Mouse (Mus musculus) cerebellum, postnatal 10 days (tissue): ENCODE measurements around the gene Ryk.
"Not testable (repeated sequence)": the region's sequence is repeated elsewhere in the genome, so short reads cannot be mapped to it uniquely, and the experiment has no call there.

Source experiments
- DNase-seq, 2 experiments: peaks; one replicate each; pipeline ENCODE4 v3.0.0; 2021; ENCODE audit warnings: mixed read lengths in 2 of 2

Ryk gene

GRCm38 (mm10) chr9:102907521-102908246 is 73.0 kb downstream of the Ryk start:
- DNase-seq, result no peak

DNA sequence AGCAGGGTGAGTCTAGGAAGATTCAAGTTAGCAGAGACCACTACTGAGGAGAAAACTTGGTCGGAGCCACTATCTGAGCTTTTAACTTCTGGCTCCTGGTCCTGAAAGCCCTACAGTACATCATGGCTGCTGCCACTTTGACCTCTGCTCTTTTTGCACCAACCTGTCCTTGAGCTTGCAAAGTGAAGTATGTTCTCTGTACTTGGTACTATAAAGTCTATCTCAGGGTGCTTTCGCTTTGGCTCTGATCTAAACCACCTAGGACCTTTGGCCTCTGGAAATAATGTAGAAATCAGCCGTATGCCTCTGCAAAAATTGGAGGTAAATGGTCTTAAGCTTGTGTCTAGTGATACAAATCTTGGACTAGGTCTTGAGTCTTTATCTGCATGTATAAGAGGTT is 76.8 kb downstream of the Ryk start:
- DNase-seq, result no peak

GRCm38 (mm10) chr9:102912516-102913035 is 77.9 kb downstream of the Ryk start:
- DNase-seq, result no peak

- DNase-seq, result not testable (repeated sequence)
These were observed 78.9 kb downstream of the Ryk start for GRCm38 (mm10) chr9:102913597-102913996.

- DNase-seq, result peak in 1 of 2 experiments; percentile 28
These were observed 79.9 kb downstream of the Ryk start for GRCm38 (mm10) chr9:102914583-102914982.

- DNase-seq, result no peak
These were observed 80.7 kb downstream of the Ryk start for GRCm38 (mm10) chr9:102915292-102915854.

GRCm38 (mm10) chr9:102916076-102916475 is 81.4 kb downstream of the Ryk start:
- DNase-seq, result no peak

- peak in 1 of 2 experiments; percentile 11 for DNase-seq
These were observed 82.9 kb downstream of the Ryk start for GRCm38 (mm10) chr9:102917532-102918129.

DNA sequence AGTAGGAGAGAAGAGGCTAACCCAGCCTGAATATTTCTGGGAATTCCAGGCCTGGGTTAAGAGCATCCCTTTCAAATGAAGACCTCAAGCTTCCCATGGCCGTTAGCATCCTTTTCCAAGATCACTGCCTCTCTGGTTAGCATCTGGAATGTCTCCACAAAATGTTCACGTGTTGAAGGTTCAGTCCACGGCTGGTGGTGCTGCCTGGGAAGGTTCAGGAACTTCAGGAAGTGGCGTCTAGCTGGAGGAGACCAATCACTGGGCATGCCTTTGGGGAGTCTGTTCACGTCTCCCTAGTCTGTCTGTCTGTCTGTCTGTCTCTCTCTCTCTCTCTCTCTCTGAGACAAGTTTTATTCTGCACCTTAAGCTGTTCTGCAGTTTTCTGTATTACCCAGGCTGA is 84.8 kb downstream of the Ryk start:
- no peak for DNase-seq

- DNase-seq, result no peak
These were observed 87.1 kb downstream of the Ryk start for GRCm38 (mm10) chr9:102921791-102922190.

DNA sequence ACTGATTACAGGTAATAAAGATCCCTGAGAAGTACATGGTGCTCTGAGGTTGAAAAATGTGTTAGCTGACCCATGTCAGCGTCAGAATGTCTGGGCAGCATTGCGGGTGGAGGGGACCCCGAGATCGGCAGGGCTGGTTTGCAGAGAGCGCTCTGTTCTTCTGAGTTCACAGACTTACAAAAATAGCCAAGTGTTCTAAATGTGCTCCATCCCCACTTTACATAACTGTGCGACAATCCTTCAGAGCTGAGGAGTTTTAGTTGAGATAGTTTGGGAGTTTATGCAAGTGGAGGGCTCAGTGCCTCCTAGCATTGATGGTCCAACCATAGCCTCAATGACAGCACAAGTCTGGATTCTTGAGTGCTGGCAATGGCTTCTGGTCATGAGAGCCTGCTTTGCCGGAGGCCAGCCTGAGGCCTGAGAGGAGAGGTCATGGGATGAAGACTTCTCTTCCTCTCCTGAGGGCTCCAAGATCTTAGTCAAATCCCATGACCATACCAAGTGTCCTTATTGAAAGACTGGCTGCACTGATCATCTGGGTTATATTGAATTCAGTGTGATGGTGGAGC is 88.2 kb downstream of the Ryk start:
- DNase-seq, result no peak

DNA sequence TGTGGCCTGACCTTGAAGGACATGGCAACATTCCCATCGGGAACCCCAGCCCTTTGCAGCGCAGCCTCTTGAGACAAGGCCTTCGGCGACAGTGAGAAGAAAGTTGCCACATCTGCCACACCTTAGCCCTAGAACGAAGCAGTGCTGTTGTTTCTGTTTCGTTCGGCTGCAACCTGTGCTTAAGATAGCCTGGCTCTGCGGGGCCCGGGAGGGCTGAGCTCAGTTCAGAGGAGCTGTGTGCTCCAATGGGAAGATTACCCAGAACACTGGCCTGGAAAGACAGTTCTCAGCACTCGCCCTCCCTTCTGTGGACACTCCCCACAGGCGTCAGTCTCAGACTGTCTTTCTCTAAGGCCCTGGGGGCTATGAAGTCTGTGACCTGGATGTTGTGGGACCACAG is 89.1 kb downstream of the Ryk start:
- no peak for DNase-seq

GRCm38 (mm10) chr9:102924627-102925316 is 90.1 kb downstream of the Ryk start:
- peak; percentile 20 to 21 for DNase-seq

DNA sequence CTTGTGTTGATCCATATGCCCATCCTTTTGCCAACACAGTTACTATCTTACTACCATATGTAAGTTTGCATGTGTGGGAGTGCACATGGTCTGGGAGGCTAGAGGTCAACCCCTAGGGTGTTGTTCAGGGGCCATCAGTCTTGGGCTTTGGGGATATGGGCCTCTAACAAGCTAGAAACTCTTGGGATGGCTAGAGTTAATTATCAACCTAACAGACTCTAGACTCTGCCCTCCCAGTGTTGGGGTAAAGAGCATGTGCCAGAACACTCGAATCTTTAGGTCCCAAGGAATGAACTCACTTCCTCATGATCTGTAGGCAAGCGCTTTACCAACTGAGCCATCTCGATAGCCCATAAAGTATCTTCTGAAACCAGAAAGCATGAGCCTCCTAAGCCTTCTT is 91.4 kb downstream of the Ryk start:
- DNase-seq, result no peak

DNA sequence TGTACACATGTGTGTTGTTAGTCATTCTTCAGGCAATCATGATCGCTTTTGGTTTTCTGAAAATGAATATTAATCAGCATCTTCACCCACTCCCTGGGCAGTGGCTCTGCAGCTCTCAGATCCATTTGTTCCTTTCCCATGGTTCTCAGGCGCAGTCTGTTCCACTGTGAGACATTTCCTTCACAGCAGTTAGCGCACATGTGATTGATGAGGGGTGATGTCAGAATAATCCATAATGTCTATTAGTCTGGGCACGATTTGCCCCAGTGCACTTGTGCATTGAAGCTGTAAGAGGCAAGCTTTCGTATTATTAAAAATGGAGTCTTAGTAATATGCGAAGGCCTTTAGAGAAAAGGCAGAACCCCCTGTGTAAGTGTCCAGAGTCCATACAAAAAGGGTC is 95.1 kb downstream of the Ryk start:
- DNase-seq, result no peak

- peak; percentile 22 to 24 for DNase-seq
These were observed 99.4 kb downstream of the Ryk start for GRCm38 (mm10) chr9:102933925-102934721.

DNA sequence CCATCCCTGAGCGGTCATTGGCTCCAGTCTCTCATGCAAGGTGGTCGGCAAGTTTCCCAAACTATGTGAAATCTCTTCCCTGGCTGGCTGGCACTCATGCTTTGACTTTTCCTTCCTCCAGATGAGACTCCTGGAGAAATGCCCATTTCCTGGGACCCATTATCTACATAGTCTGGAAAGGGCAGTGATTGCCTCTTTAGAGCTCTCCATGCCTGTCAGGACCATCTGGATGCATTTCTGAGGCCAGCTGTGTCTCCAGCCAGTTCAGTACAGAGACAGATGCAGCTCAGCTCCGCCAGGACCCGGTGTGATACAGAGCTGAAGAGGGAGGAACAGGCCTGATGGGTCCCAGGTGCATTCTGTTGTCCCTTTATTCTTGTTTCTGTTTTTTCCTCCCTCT is 107.5 kb downstream of the Ryk start:
- peak; percentile 81 to 82 for DNase-seq

- DNase-seq, result no peak
These were observed 110.2 kb downstream of the Ryk start for GRCm38 (mm10) chr9:102944891-102945290.

DNA sequence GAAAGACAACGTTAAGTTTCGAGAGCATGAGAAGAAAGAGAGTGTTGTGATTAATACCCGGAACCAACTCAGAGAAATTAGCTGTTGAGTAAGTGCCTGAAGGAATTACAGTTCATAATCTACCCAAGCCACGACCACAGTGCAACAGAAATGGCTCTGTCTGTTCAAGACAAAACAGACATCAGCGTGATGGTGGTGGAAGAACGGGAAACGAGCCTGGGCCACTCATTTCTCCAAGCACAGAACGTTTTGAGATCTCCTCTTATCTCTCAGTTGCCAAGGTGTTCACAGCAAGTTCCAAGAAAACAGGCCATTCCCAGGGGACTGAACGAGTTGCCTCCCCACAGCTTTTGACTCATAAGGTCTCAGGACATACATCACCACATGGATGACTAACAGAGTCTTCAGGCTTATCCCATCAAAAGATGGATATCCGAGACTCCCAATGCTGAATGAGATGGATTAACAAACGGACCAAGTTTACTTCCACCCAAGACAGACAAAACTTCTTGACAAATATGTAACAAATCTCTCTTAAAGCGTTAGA is 111.8 kb downstream of the Ryk start:
- no peak for DNase-seq

DNA sequence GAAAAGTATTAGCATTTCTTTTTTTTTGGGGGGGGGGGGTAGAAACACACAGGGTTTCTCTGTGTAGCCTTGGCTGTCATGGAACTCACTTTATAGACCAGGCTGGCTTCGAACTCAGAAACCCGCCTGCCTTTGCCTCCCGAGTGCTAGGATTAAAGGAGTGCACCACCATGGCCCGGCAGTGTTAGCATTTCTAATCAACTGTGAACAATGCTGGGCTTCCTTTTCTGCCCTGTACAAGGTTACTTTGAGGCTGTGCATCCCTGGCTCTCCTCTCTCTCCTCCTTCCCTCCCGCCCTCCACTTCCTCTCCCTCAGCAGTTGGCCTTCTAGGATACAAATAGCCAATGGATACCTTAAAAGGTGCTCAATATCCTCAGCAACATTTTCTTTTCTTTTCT is 114.0 kb downstream of the Ryk start:
- DNase-seq, result no peak

GRCm38 (mm10) chr9:102951091-102951994 is 116.6 kb downstream of the Ryk start:
- DNase-seq, result no peak
